ENCODE assay signal across 8 mouse cellular contexts in the genomic region with DNA sequence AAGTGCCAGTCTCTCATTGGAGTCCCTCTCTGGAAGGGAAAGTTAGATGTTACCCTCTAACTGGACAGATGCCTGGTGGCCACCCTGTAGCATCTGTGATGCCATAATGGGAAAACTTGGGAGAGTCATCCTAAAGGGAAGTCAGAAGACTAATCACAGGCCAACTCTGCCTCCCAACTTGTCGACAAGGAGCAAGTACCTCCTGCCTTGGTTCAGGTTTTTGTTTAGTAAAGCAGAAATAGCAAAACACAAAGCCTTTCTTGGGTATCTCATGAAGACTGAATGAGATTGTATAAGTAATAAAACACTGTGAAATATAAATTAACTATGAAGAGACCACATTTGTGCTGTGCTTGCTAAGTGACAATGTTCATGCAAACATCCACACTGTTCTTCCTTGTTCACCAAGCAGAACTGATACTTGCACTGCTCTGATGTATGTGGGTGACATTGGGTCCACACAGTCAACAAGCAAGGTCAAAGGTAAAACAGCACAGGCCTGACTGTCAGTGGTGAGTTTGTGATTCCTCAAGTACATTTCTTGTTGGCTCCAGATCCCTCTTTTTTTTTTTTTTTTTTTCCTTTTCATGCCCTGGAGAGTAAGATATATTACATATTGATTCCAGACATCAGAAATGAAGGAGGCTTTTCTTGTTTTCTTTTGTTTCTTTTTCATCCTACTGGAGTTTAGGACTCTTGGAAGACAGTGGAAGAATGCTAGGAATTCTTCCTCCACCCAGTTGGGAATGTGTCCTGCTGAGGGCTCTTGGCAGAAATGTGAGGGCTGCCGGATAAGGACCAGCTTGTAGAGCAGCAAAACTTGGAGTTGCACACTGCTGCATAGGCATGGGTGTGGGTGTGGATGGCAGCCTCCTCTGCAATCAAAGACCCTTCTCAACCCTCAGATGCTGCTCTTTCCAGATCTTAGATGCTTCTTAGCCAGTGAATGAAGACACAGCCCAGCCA. TPM values are rescaled to one million over a fixed set of nuclear protein-coding genes. Genes with fewer than 3 reads are reported as not detected.
DNase-seq lines count a peak whose midpoint lies in the region; ATAC-seq lines count a peak whose summit lies in the region.

Gene Ehbp1 (minus strand): TSS at position 51 of the 966 bp plus-strand sequence.

- no peaks in the 10 kb centered on the region for H3K27me3 ChIP-seq in hindbrain, embryonic 11.5 days (ENCODE audit: control insufficient read depth, insufficient read depth, low read length)
- H3K27me3 ChIP-seq in hindbrain, embryonic 10.5 days (ENCODE audit: insufficient read depth, poor library complexity, severe bottlenecking), result no peaks in the 10 kb centered on the region

- DNase-seq in hindbrain, embryonic 11.5 days (ENCODE audit: low spot score), result no peak
- no peak for DNase-seq in hindbrain, embryonic 10.5 days (ENCODE audit: low spot score)
- no peak for DNase-seq in adrenal gland, postnatal 25 days
- peak; percentile 4 for DNase-seq in heart, adult 8-10 months (ENCODE audit: low spot score)
- DNase-seq in left cerebral cortex, postnatal 25 days (ENCODE audit: low spot score in 2 of 2), result no peak
- DNase-seq in yolk sac, embryonic 10.5 days (ENCODE audit: low spot score), result peak; percentile 11
- DNase-seq in embryo, embryonic 10.5 days (ENCODE audit: low spot score), result no peak
- no peak for DNase-seq in ovary, postnatal 14 days (ENCODE audit: low spot score)

- no peak within 1 kb of the TSS for H3K4me2 ChIP-seq in hindbrain, embryonic 11.5 days (replicated peaks; ENCODE audit: low read depth, low read length)

- H3K9ac ChIP-seq in hindbrain, embryonic 11.5 days (ENCODE audit: low read depth, low read length), result no peak within 1 kb of the TSS

- WGBS in hindbrain, embryonic 11.5 days, result 62% methylated on average over 2 of the region's 2 CpGs
- 62% methylated on average over 2 of the region's 2 CpGs for WGBS in hindbrain, embryonic 10.5 days

- H3K4me3 ChIP-seq in hindbrain, embryonic 11.5 days (ENCODE audit: low read depth, low read length), result no peak within 1 kb of the TSS
- H3K4me3 ChIP-seq in hindbrain, embryonic 10.5 days, result no peak within 1 kb of the TSS

- H3K4me1 ChIP-seq in hindbrain, embryonic 11.5 days (replicated peaks; ENCODE audit: control insufficient read depth, insufficient read depth, low read length), result peaks cover 2% of the 10 kb centered on the region
- H3K4me1 ChIP-seq in hindbrain, embryonic 10.5 days (replicated peaks), result peaks cover 7% of the 10 kb centered on the region

- no peak within 1 kb of the TSS for H3K27ac ChIP-seq in hindbrain, embryonic 11.5 days (ENCODE audit: low read depth, low read length)
- no peak within 1 kb of the TSS for H3K27ac ChIP-seq in hindbrain, embryonic 10.5 days

- H3K36me3 ChIP-seq in hindbrain, embryonic 11.5 days (ENCODE audit: control insufficient read depth, insufficient read depth, low read length), result no peaks in the 10 kb centered on the region
- H3K36me3 ChIP-seq in hindbrain, embryonic 10.5 days, result no peaks in the 10 kb centered on the region

- no peak for ATAC-seq in hindbrain, embryonic 11.5 days (ENCODE audit: low FRiP score)

- no peaks in the 10 kb centered on the region for H3K9me3 ChIP-seq in hindbrain, embryonic 11.5 days (ENCODE audit: control insufficient read depth, low read length)
- no peaks in the 10 kb centered on the region for H3K9me3 ChIP-seq in hindbrain, embryonic 10.5 days

- intact Hi-C loops in left cerebral cortex, postnatal 25 days (cut with DNase I), result no loop called here

RNA-seq across cellular contexts. Expression of gene Ehbp1, which starts in this region (rescaled TPM):
- 15.0 and 24.8 TPM in 2 replicates for polyA plus RNA-seq in hindbrain, embryonic 11.5 days (2014; fragmentation: Nextera tagmentation; extraction: Ambion mirVana)
- polyA plus RNA-seq in hindbrain, embryonic 10.5 days (2016; fragmentation: Nextera tagmentation; extraction: Ambion mirVana), result 7.4 and 9.6 TPM in 2 replicates
- 29.1 and 29.5 TPM in 2 replicates for total RNA-seq in adrenal gland, postnatal 25 days (2021)
- 100 to 1,000 TPM; 107 to 167 (median 129) TPM for total RNA-seq in heart, adult 8-10 months (2022)
- total RNA-seq in left cerebral cortex, postnatal 25 days (2021), result 10 to 100 TPM; 52.6 to 57.5 TPM

Comparison
In these comparisons a context has a peak if more than half of its experiments do, and no peak if none do; other contexts are left out.
1. DNase-seq: peak in heart, adult 8-10 months (single experiment) and yolk sac, embryonic 10.5 days (single experiment); none in hindbrain, embryonic 11.5 days (single experiment), hindbrain, embryonic 10.5 days (single experiment), adrenal gland, postnatal 25 days (single experiment), left cerebral cortex, postnatal 25 days (0 of 2), embryo, embryonic 10.5 days (single experiment) and ovary, postnatal 14 days (single experiment).